Mouse (Mus musculus) megakaryocyte, embryonic 14.5 days (primary cell): ENCODE results near the gene Il10ra. TPM values are rescaled to one million over a fixed set of nuclear protein-coding genes. Genes with fewer than 3 reads are reported as not detected.

Experiments used
- H3K27me3 ChIP-seq: replicated peaks from 2 replicates; pipeline ENCODE3; 2012; ENCODE audit warnings: inconsistent platforms
- H3K36me3 ChIP-seq: replicated peaks from 2 replicates; pipeline ENCODE3; 2012; ENCODE audit warnings: low read length, inconsistent platforms, mixed read lengths
- H3K4me1 ChIP-seq: 2 replicates; pipeline ENCODE4 v1.6.1; 2012; ENCODE audit warnings: inconsistent platforms
- H3K4me3 ChIP-seq: replicated peaks from 2 replicates; pipeline ENCODE3; 2012; ENCODE audit warnings: moderate library complexity, mild to moderate bottlenecking, inconsistent platforms
- H3K9me3 ChIP-seq: 2 replicates; pipeline ENCODE4 v1.6.1; 2012; ENCODE audit warnings: inconsistent platforms
- FLI1 ChIP-seq: IDR thresholded peaks from 2 replicates; pipeline ENCODE4 v1.6.1; 2012; ENCODE audit warnings: low read length, inconsistent platforms, mixed read lengths
- GATA1 ChIP-seq: IDR thresholded peaks from 3 replicates; pipeline ENCODE4 v1.6.1; 2012; ENCODE audit warnings: mixed read lengths, low read length, inconsistent platforms, borderline replicate concordance
- polyA plus RNA-seq: library from polyadenylated mRNA; stranded (reverse); fragments of >175 nt; gene quantifications from 2 replicates; pipeline ENCODE4 v1.2.3, GENCODE M21; 2012; ENCODE audit warnings: low replicate concordance; ENCODE audit not compliant: insufficient read depth

Gene Il10ra
- polyA plus RNA-seq, 1 experiment, result 7.7 TPM

DNA sequence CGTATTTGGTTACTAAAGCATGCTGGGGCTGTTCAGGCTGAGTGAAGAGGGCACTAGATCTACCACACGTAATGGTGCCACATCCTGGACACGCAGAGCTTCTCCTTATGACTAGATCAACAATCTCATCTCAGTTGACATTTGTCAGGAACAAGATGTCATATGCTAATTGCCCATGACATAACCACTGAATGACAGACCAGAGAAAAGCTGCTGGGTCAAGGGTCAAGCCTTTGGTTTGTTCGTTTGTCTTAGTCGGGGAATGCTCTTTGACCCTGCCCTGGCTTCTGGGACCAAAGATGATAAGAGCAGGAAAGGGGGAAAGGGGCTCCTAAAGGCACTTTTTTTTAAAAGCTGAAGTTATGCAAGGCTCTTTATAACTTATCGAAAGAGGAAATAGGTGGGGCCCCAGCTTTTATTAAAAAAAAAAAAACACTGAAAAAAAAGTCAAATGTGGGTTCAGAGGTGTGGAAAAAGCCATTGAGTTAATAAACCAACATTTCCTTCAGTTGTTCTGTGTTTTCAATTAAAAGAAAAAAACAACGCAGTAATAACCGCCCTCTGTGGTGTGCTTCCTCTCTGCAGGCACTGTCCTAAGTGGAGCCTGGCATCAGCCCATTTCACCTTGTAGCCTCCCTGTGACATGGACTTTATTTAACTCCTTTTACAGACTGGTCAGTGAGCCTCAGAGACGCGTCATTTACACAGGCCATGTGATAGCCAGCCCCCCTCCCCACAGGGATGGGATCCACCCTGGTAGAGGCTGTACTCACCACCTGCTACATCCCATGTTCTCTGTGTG, 25.5 kb upstream of the Il10ra start:
- Histone ChIP-seq H3K27me3 (no peaks in the 10 kb centered on the region), H3K36me3 (no peaks in the 10 kb centered on the region), H3K9me3 (no peaks in the 10 kb centered on the region), H3K4me1 (peaks cover 81% of the 10 kb centered on the region), H3K4me3 (peak overlapping the region; percentile 53)
- TF ChIP-seq GATA1 (no peak), FLI1 (no peak)

DNA sequence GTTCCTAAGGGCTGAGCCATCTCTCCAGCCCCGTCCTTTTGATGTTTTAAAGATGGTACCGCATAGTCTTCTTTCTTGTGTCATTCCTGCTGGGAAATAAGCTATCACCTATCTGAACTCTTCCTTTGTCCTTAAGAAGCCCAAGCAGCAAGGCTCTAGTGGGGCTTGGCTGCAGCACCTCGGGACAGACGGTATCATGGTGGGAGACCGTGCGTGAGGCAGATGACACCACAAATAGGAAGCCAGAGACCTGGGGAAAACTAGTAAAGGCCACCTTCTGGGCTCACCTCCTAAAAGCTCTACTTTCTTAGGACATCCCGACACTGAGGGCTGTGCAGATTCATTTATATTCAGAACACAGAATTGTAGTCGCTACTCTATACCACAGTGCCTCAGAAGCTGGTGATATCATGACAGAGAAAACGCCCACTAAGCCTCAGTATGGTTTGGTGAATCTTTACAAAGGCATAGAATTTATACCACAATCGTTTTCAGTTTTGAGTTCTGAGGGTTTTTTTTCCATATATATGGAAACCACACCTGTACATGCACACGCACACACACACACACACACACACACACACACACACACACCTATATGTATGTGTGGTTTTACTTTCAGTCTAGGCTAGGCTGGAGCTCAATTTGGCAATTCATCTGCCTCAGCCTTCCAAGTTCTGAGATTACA, 22.7 kb upstream of the Il10ra start:
- H3K27me3 ChIP-seq, result no peaks in the 10 kb centered on the region
- no peak overlapping the region for H3K4me3 ChIP-seq
- peaks cover 67% of the 10 kb centered on the region for H3K4me1 ChIP-seq
- H3K36me3 ChIP-seq, result no peaks in the 10 kb centered on the region
- H3K9me3 ChIP-seq, result no peaks in the 10 kb centered on the region
- no peak for TF ChIP-seq GATA1
- TF ChIP-seq FLI1, result no peak

GRCm38 (mm10) chr9:45282466-45282865, 13.5 kb upstream of the Il10ra start:
- Histone ChIP-seq H3K4me1 (peaks cover 82% of the 10 kb centered on the region), H3K9me3 (peaks cover 4% of the 10 kb centered on the region; the same call in 1 of the 2 replicates), H3K36me3 (peaks cover 5% of the 10 kb centered on the region), H3K4me3 (no peak overlapping the region), H3K27me3 (no peaks in the 10 kb centered on the region)
- TF ChIP-seq FLI1, result no peak

GRCm38 (mm10) chr9:45280891-45281290, 11.9 kb upstream of the Il10ra start:
- Histone ChIP-seq H3K27me3 (no peaks in the 10 kb centered on the region), H3K4me1 (peaks cover 91% of the 10 kb centered on the region), H3K9me3 (peaks cover 4% of the 10 kb centered on the region; the same call in 1 of the 2 replicates), H3K4me3 (peak overlapping the region; percentile 83), H3K36me3 (peaks cover 5% of the 10 kb centered on the region)
- no peak for TF ChIP-seq GATA1
- no peak for TF ChIP-seq FLI1

GRCm38 (mm10) chr9:45280059-45280458, 11.1 kb upstream of the Il10ra start:
- Histone ChIP-seq H3K4me1 (peaks cover 91% of the 10 kb centered on the region), H3K9me3 (peaks cover 2% of the 10 kb centered on the region; the same call in 1 of the 2 replicates), H3K4me3 (no peak overlapping the region), H3K36me3 (peaks cover 2% of the 10 kb centered on the region), H3K27me3 (no peaks in the 10 kb centered on the region)
- TF ChIP-seq FLI1 (no peak), GATA1 (no peak)

- no peak for TF ChIP-seq FLI1
- no peak for TF ChIP-seq GATA1
- H3K9me3 ChIP-seq, result no peaks in the 10 kb centered on the region
- peaks cover 95% of the 10 kb centered on the region for H3K4me1 ChIP-seq
- H3K4me3 ChIP-seq, result peak overlapping the region; percentile 86
- H3K36me3 ChIP-seq, result no peaks in the 10 kb centered on the region
- no peaks in the 10 kb centered on the region for H3K27me3 ChIP-seq
Measured at GRCm38 (mm10) chr9:45274635-45275034, 5.7 kb upstream of the Il10ra start.

DNA sequence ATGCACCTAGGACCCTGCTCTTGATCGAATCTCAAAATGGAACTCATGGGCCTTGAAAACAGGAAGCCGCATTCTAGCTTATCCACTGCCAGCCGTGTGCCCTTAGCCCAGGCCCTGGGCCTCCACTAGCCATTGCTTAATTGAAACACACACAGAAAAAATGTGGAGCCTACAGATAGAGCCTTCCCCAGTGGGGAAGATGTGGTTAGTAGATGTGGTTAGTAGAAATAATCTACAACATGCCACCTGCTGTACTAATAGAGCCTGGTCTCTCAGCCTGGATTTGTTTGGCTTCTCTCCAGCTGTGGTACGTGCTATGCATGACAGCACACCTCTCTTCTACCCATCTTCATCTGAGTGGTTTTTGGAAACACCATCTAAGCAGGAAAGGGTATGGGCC, 5.3 kb upstream of the Il10ra start:
- Histone ChIP-seq H3K36me3 (no peaks in the 10 kb centered on the region), H3K9me3 (no peaks in the 10 kb centered on the region), H3K27me3 (no peaks in the 10 kb centered on the region), H3K4me3 (peak overlapping the region; percentile 86), H3K4me1 (peaks cover 95% of the 10 kb centered on the region)
- TF ChIP-seq FLI1 (peak; percentile 51; the same call in 1 of the 2 replicates), GATA1 (peak; percentile 91; the same call in 2 of the 3 replicates)

DNA sequence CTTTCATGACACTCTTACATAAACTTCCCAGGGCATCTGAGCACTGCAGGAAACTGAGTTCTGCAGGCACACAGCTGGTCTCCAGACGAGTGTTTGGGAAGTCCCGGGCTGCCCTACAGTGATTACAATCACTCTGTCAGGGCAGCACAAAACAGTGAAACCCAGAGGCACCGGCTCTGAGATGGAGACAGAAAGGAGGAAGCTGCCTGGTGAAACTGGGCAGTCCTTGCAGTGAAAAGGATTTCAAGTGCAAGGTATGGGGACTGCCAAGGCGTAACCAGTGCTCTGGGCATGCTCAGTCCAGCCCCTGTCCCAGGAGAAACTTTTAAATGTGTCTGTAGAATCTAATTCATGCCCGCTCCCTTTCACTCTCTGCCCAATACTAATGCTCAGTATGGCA, 3.3 kb upstream of the Il10ra start:
- Histone ChIP-seq H3K36me3 (peaks cover 12% of the 10 kb centered on the region), H3K4me1 (peaks cover 97% of the 10 kb centered on the region), H3K27me3 (no peaks in the 10 kb centered on the region), H3K9me3 (no peaks in the 10 kb centered on the region), H3K4me3 (peak overlapping the region; percentile 77)
- TF ChIP-seq FLI1 (no peak), GATA1 (no peak)

DNA sequence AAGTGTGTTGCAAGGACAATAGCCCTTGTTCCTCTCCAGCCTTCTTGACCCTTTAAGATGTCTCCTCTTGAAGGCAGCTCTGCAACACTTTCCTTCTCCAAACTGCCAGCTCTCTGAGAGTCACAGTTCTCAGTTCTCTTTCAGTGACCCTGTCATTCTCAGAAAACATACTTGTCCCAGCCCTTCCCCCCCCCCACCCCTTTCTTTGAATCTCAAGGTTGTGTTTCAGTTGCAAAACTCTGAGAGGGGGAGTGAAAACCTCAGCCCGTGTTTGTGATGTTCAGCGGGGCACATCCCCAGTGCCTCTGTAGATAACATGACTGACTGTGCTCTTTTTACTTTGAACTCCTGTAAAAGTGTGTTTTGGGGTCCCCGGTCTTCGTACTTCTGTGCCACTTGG, 870 bp downstream of the Il10ra start:
- Histone ChIP-seq H3K27me3 (no peaks in the 10 kb centered on the region), H3K36me3 (peaks cover 51% of the 10 kb centered on the region), H3K4me3 (peak overlapping the region; percentile 99), H3K4me1 (peaks cover 94% of the 10 kb centered on the region), H3K9me3 (no peaks in the 10 kb centered on the region)
- TF ChIP-seq FLI1 (no peak), GATA1 (no peak)

DNA sequence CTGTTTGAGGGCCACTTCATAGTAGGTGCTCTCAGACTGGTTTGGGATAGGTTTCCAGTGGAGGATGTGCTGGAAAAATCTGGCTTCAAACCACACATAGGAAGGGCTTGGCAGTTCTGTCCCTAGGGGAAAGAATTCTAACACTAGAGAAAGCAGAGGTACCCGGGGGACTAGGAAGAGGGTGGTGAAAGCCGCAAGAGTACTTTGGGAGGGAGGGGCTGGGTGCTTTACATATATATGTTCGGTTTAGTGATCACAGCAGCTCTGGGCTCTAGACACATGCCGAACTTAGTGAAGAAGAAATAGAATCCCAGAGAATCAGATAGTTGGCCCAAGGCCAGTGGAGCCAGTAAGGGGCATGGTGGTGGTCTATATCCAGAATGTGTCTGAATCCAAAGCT, 1.9 kb downstream of the Il10ra start:
- Histone ChIP-seq H3K36me3 (peaks cover 61% of the 10 kb centered on the region), H3K4me1 (peaks cover 94% of the 10 kb centered on the region), H3K9me3 (no peaks in the 10 kb centered on the region), H3K4me3 (peak overlapping the region; percentile 99), H3K27me3 (no peaks in the 10 kb centered on the region)
- no peak for TF ChIP-seq GATA1
- no peak for TF ChIP-seq FLI1
